ENCODE assay signal across 26 mouse cellular contexts in the genomic region with DNA sequence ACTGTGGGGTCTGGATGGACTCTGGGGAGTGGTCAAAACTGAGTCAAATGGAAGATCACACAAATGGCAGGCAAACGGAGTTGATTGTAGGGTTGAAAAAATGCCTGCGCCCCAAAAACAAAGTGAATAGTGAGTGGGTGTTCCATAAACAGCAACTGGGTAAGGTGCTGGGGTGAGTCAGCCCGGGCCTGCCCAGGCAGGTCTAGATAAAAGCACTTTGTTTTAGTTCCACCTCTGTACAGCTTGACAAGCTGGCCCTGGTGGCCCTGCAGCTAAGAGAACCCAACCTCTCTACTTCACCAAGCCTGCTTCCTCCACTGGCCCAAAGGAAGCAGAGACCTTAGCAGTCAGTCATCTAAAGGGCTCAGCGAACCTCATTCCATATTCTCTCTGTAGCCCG. TPM values are rescaled to one million over a fixed set of nuclear protein-coding genes. Genes with fewer than 3 reads are reported as not detected.
A peak's percentile ranks its signal among the peaks of the same experiment; 100 is the strongest.
DNase-seq lines count a peak whose midpoint lies in the region; ATAC-seq and TF ChIP-seq lines count a peak whose summit lies in the region.
"Had no signal": no experiment of that assay in that cellular context is flagged by ENCODE, and none has a peak within 500 bp of the region (broad histone marks: within the 10 kb centered on the region; RNA-seq: fewer than 3 reads in every experiment).

No protein-coding gene starts in this region.

- H3K4me3 ChIP-seq in layer of hippocampus, adult 2 months, result no peak overlapping the region
- no peak overlapping the region for H3K4me3 ChIP-seq in embryonic facial prominence, embryonic 15.5 days (replicated peaks)
- H3K4me3 ChIP-seq in stomach, embryonic 16.5 days (replicated peaks; ENCODE audit: low read length), result no peak overlapping the region
- H3K4me3 ChIP-seq: forebrain, embryonic 12.5 days; gastrocnemius, adult 2 months; heart, embryonic 15.5 days; hindbrain, embryonic 13.5 days had no signal

- 69% methylated on average over 5 of the region's 5 CpGs for WGBS in embryonic facial prominence, embryonic 15.5 days
- 66% methylated on average over 5 of the region's 5 CpGs for WGBS in stomach, embryonic 16.5 days

- peak overlapping the region; percentile 62 for H3K27ac ChIP-seq in layer of hippocampus, adult 2 months
- H3K27ac ChIP-seq in embryonic facial prominence, embryonic 15.5 days (replicated peaks), result peak overlapping the region; percentile 80
- peak overlapping the region; percentile 92 for H3K27ac ChIP-seq in stomach, embryonic 16.5 days (ENCODE audit: low read length)
- H3K27ac ChIP-seq: forebrain, embryonic 12.5 days; gastrocnemius, adult 2 months; heart, embryonic 15.5 days; hindbrain, embryonic 13.5 days; hindbrain, postnatal 0 days had no signal

- no peaks in the 10 kb centered on the region for H3K27me3 ChIP-seq in embryonic facial prominence, embryonic 15.5 days
- no peaks in the 10 kb centered on the region for H3K27me3 ChIP-seq in stomach, embryonic 16.5 days (ENCODE audit: control insufficient read depth, insufficient read depth, low read length)
- H3K27me3 ChIP-seq: forebrain, embryonic 12.5 days; heart, embryonic 15.5 days had no signal

- ATAC-seq in embryonic facial prominence, embryonic 15.5 days (ENCODE audit: insufficient number of reproducible peaks, low FRiP score, low TSS enrichment, low read depth), result 0 out of 2 replicates have a peak, but pooled peaks have one; percentile 16
- ATAC-seq in stomach, embryonic 16.5 days (ENCODE audit: insufficient read depth, low FRiP score), result peak; percentile 71; the same call in 1 of the 2 replicates
- ATAC-seq: activated CD4-positive, CD25-positive, alpha-beta regulatory T cell, adult 4 months; forebrain, embryonic 16.5 days; Patski had no signal

- no peak for TF ChIP-seq CTCF in layer of hippocampus, adult 2 months (conservative IDR thresholded peaks at IDR 0.05)

- no peak for DNase-seq in layer of hippocampus, adult 2 months (ENCODE audit: low spot score in 2 of 2)
- DNase-seq in layer of hippocampus, adult 11-12 months (ENCODE audit: low spot score), result no peak
- DNase-seq in urinary bladder, adult 18-20 months (ENCODE audit: low spot score in 2 of 2), result peak; percentile 63 to 75
- DNase-seq in urinary bladder, postnatal 10 days (ENCODE audit: low spot score), result no peak
- no peak for DNase-seq in gastrocnemius, postnatal 10 days
- no peak for DNase-seq in cerebellum, adult 11-12 months
- DNase-seq: adrenal gland, postnatal 14 days; cerebellum, adult 18-20 months; cerebellum, postnatal 36 days; gastrocnemius, postnatal 36 days; heart, adult 18-20 months; heart, postnatal 14 days had no signal

- no peaks in the 10 kb centered on the region for H3K9me3 ChIP-seq in embryonic facial prominence, embryonic 15.5 days (replicated peaks)
- H3K9me3 ChIP-seq in stomach, embryonic 16.5 days (replicated peaks; ENCODE audit: control insufficient read depth, low read length), result no peaks in the 10 kb centered on the region
- H3K9me3 ChIP-seq: forebrain, embryonic 12.5 days; heart, embryonic 15.5 days; hindbrain, embryonic 13.5 days had no signal

- no peaks in the 10 kb centered on the region for H3K36me3 ChIP-seq in embryonic facial prominence, embryonic 15.5 days
- H3K36me3 ChIP-seq in stomach, embryonic 16.5 days (ENCODE audit: control insufficient read depth, insufficient read depth, low read length), result no peaks in the 10 kb centered on the region
- H3K36me3 ChIP-seq: forebrain, embryonic 12.5 days; heart, embryonic 15.5 days; hindbrain, embryonic 13.5 days had no signal

- H3K4me1 ChIP-seq in embryonic facial prominence, embryonic 15.5 days, result peaks cover 20% of the 10 kb centered on the region
- H3K4me1 ChIP-seq in stomach, embryonic 16.5 days (ENCODE audit: control insufficient read depth, insufficient read depth, low read length), result peaks cover 5% of the 10 kb centered on the region; the same call in 1 of the 2 replicates

- no peak overlapping the region for H3K9ac ChIP-seq in embryonic facial prominence, embryonic 15.5 days
- H3K9ac ChIP-seq in stomach, embryonic 16.5 days (ENCODE audit: low read length), result no peak overlapping the region; the same call in 1 of the 2 replicates
- H3K9ac ChIP-seq: forebrain, embryonic 12.5 days; heart, embryonic 15.5 days; hindbrain, embryonic 13.5 days had no signal

- H3K4me2 ChIP-seq in embryonic facial prominence, embryonic 15.5 days (replicated peaks), result no peak overlapping the region
- 0 out of 2 replicates have a peak overlapping the region, but pooled peaks have one; percentile 12 for H3K4me2 ChIP-seq in stomach, embryonic 16.5 days (ENCODE audit: low read depth, low read length)
- H3K4me2 ChIP-seq: forebrain, embryonic 12.5 days; heart, embryonic 11.5 days; heart, embryonic 15.5 days; hindbrain, embryonic 13.5 days had no signal

RNA-seq across cellular contexts. Expression of gene Psapl1, which starts 1.0 kb away (rescaled TPM):
- total RNA-seq in layer of hippocampus, adult 2 months (2021), result not detected
- polyA plus RNA-seq in embryonic facial prominence, embryonic 15.5 days (2015; fragmentation: Nextera tagmentation; extraction: Ambion mirVana), result 58.3 and 61.4 TPM in 2 replicates
- 42.0 and 64.4 TPM in 2 replicates for polyA plus RNA-seq in stomach, embryonic 16.5 days (2015; fragmentation: Nextera tagmentation; extraction: Ambion mirVana)
- not detected for total RNA-seq in gastrocnemius, postnatal 10 days (2021)
- total RNA-seq: adrenal gland, adult 18-20 months; adrenal gland, postnatal 14 days; gastrocnemius, adult 2 months; gastrocnemius, postnatal 36 days; heart, adult 18-20 months; heart, postnatal 14 days; hematopoietic stem cell, adult 5-6 weeks; hindbrain, postnatal 0 days had no signal
- polyA plus RNA-seq: activated CD4-positive, CD25-positive, alpha-beta regulatory T cell, adult 4 months; frontal cortex, adult 2 months; hindbrain, embryonic 13.5 days; hindbrain, postnatal 0 days; Patski had no signal

Comparison
In these comparisons a context has a peak if more than half of its experiments do, and no peak if none do; other contexts are left out.
1. DNase-seq: peak in urinary bladder, adult 18-20 months (2 of 2); none in layer of hippocampus, adult 2 months (0 of 2), layer of hippocampus, adult 11-12 months (single experiment), urinary bladder, postnatal 10 days (single experiment), gastrocnemius, postnatal 10 days (single experiment) and cerebellum, adult 11-12 months (single experiment).
2. Peak in every context shown above with its lines, with median percentiles within 50 percentile points of each other: H3K27ac ChIP-seq.